Mouse (Mus musculus) ES-E14 (cell line): Measurements from ENCODE around the gene Sf3b3.

Source experiments
- CHD2 ChIP-seq: IDR thresholded peaks from 2 replicates; pipeline ENCODE4 v1.6.1; 2014; ENCODE audit warnings: mild to moderate bottlenecking, low read depth, low read length, inconsistent platforms
- HCFC1 ChIP-seq: IDR thresholded peaks from 2 replicates; pipeline ENCODE4 v1.6.1; 2012; ENCODE audit warnings: low read length, inconsistent platforms, borderline replicate concordance; ENCODE audit not compliant: insufficient read depth
- MAFK ChIP-seq: IDR thresholded peaks from 2 replicates; pipeline ENCODE4 v1.6.1; 2014; ENCODE audit warnings: mild to moderate bottlenecking, low read depth, low read length, inconsistent platforms; ENCODE audit not compliant: insufficient read depth
- ZC3H11A ChIP-seq: IDR thresholded peaks from 2 replicates; pipeline ENCODE4 v1.6.1; 2012; ENCODE audit warnings: low read depth, mild to moderate bottlenecking, inconsistent platforms, low read length, borderline replicate concordance
- ZNF384 ChIP-seq: IDR thresholded peaks from 2 replicates; pipeline ENCODE4 v1.6.1; 2012; ENCODE audit warnings: low read depth, low read length, inconsistent platforms

GRCm38 (mm10) chr8:110803856-110804255 is 42.7 kb downstream of the Sf3b3 start:
- TF ChIP-seq CHD2 (no peak), ZC3H11A (no peak), MAFK (no peak), ZNF384 (no peak), HCFC1 (no peak)
